Mouse (Mus musculus): ENCODE measurements around the gene Sp6.

Gene Sp6

DNA sequence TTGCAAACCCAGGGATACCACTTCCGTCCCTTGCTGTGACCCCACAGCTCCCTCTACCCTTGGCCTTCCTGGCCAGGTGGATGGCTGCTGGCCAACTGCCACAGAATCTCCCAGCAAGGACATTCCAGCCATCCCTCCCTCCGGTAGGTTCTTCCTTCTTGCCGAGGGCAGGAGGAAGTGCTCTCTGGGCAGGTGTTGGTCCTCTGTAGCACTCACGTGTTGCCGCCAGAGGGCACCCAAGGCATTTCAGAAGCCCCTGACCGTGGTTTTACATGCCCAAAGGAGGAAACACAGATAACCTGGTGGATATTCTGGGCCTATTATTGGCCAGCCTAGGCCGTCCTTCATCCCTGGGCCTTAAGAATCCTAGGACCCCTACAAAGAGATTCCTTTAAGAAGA is 30.8 kb upstream of the Sp6 start:
- peak; percentile 74 for DNase-seq (ENCODE audit: low read depth, low spot score)

DNA sequence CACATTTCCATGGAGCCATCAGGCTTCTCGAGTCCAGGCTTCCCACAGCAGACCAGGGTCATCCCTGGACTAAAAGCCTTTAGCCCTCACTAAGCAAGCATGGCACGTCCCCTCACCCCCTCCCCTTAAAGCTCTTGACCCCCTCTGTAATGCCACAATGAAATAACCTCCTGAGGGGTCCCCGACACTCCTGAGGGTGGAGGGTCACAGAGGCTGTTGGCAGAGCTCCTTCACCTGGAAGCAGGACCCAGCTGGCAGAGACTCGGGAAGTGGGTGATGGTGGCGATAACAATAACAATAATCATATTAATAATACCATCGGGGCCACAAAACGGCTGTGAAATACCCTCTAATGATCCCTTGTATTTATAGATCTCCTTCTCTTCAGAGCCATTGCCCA is 30.3 kb upstream of the Sp6 start, which contains the start of gene Sp2:
Sp2 (minus strand) TSS at position 101 of the 400 bp plus-strand sequence.
- DNase-seq (ENCODE audit: low read depth, low spot score): no peak

DNA sequence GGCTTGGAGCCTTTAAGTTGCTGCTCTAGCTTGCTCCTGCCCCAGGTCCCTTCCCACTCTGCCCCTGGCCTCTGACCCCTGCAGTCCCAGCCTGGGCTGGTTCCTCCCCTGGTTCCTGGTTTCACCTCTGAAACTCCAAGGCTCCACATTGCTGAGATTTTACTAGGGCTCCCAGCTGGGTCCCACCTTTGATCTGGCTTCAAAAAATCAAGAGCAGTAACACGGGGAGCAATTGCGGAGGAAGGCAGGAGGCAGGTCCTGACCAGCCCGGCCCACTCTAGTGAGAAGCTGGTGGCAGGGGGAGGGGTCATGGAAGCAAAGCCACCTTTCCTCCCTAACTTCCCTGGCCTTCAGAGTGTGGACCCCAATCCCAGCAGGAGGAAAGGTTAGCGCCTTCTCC is 28.3 kb upstream of the Sp6 start:
- DNase-seq (ENCODE audit: low read depth, low spot score): no peak

DNA sequence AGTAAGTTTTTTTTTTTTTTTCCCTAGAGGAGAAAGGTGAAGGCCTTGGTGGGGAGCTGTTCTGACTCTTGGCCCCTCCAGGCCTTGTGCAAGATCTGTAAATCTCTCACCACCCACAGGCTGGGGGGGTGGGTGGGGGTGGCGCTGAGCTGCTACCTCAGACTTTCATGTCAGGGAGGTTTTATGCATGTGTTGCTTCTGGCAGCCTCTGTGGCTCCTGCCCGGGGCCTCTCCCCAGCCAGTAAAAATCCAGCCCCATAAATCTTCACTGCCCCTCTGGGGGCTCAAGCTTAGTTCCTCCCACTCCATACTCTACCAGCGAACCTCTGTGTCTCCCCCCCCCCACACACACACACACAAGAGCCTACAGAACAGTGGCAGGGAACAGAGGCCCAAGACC is 26.7 kb upstream of the Sp6 start:
- no peak for DNase-seq (ENCODE audit: low read depth, low spot score)

DNA sequence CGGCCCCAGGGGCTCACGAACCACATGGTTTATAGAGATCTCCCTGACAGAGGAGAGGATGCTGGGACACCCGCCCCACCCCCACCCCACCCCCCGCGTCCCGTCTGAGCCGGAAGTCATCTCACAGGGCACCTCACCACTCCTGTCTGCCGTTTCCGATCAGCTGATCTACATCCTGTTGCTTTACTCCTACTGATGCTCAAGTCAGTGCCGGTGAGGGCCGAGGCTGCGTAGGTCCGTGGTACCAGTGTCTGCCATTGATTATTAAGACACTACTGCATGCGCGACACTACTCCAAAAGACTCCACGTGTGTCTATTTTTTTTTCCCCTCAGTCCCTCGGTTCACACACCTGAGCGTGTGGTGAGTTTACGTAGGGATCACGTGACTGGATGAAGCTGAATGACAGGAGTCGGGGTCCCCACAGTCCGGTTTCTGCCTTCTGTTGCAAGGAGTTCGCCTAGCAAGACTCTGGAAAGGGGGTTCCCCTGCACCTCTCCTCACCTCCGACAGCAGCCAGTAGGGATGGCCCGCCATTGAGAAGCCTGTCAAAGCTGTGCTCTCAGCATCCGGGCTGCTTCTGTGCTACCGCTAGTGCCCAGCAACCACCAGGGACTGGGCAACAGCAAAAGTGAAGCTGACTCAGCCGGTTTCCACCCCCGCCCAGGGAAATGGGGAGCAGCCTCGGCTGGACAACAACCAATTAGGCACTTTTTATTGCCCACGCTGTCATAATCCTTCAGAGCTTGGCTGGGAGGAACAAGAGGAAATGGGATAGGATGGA is 25.1 kb upstream of the Sp6 start:
- DNase-seq (ENCODE audit: low read depth, low spot score): no peak

DNA sequence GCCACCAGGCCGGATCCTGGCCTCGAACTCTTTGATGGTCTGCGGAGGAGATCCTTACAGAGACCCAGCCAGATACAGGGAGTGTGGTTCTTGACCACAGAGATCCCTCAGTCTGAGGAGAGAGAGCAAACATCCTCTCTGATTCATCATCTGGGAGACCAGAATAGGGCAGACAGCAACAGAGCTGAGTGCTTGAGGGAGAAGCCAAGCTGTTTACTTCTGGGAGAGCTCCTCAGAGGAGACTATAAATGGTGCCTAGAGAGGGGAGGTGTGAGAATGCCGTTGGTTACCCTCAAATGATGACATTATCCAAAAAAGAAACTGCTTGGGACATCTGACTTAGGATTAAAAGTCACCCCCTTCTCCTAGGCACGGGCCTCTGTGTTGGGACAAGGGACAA is 21.7 kb upstream of the Sp6 start:
- no peak for DNase-seq (ENCODE audit: low read depth, low spot score)

DNA sequence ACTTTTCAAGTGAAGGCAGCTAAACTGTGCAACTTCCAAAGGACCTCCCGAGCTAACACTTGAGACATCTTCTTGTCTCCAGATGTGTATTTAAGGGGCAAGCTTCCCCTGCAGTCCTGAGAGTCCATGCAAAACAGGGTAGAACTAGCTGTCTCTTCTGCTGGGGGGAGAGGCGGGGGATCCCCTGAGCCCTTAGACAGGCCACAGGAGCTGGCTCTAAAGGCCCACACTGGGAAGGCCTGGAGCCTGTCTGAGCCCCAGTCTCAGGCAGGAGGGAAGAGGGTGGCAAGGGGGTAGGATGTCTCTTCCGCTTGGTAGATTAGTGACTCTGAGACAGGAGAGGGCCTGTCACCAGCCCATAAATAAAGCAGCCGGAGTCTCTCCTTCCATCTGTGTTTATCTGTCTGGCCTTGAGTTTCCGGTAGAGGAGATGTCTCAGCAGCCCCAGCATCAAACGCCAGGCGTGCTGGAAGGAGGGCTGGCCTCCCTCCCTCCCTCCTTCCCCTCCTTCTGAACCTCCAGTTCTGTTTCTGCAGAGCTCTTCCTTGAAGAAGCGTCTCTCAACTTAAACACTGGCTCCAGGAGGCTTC is 20.4 kb upstream of the Sp6 start:
- no peak for DNase-seq (ENCODE audit: low read depth, low spot score)

DNA sequence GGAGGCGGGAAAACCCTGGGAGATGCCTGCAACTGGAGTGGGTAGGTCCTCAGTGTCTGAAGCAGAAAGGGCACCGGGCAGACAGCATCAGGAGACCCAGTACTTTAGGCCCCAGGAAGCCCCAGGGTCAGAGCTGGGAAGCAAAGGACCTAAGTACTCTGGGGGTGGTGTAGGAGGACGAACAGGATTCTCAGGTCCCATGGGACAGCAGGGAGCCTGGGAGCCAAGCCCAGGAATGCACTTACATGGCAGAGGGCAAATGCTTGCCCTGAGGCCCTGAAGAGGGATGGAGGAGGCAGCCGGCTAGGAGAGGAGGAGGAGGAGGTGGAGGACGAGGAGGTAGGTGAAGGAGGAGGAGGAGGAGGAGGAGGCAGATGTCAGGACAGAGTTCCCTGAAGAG is 18.2 kb upstream of the Sp6 start:
- DNase-seq (ENCODE audit: low read depth, low spot score): no peak

DNA sequence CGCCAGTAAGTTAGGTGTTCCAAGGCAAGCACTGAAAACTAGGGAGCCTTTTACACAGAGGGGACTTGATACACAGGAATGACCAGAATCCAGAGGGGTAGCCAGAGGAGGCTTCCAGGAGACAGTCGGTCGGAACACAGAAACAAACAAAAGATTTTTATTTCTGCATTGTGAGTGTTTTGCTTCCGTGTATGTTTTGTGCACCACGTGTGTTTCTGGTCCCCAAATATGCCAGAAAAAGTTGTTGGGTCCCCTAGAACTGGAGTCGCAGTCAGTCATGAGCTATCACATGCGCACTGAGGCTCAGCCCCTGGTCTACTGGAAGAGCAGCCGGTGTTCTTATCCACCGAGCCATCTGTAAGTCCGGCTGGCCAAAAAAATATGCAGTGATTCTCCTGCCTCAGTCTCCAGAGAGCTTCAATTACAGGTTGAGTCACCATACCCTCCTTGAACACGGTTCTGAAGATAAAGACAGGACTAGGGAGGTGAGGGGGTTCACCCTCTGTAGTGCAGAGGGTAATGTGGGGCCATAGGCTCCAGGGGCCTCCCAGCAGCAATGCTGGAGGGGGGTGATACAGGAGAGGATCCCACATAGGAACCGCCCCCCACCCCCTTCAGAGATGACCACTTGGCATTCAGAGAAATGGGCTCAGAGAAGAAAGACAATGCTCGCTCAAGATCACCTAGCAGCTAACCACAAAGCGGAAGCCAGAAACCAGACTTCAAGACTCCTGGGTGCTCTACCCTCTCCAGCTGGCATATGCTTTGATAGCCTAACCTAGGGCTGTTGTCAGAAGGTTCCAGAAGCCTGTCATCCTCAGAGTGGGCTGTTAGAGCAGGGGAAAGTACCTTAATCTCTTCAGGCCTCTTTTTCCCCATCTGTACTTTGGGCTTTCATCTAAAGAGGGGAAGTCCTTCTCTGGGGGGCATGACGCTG is 17.1 kb upstream of the Sp6 start:
- DNase-seq (ENCODE audit: low read depth, low spot score): no peak

DNA sequence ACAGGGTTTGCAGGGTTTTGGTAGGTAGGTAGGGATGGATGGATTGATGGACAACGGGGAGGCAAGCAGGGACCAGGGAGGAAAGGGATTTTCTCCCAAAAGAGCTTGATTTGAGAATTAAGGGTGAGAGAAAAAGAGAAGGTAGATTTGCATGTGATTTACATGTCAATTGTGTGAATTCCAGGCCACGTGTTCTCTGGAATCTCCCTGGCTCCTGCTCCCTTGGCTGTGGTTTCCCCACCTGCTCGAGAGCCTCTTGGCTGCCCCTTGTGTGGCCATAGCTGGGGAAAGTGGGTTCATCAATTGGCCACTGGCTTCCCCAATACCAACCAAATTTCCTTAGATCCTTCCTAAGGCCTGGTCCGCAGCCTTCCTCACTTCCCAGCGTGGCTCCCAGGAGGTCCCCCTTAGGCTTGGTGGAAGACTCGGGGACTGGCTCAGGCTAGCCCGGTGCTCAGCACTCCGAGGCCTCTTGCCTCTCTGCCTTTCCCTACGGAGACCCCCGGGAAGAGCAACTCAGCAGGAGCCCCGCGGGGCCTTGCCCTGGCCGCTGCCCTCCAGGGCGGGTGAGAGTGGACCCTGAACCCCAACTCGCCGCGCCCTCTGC is 16.3 kb upstream of the Sp6 start:
- no peak for DNase-seq (ENCODE audit: low read depth, low spot score)

DNA sequence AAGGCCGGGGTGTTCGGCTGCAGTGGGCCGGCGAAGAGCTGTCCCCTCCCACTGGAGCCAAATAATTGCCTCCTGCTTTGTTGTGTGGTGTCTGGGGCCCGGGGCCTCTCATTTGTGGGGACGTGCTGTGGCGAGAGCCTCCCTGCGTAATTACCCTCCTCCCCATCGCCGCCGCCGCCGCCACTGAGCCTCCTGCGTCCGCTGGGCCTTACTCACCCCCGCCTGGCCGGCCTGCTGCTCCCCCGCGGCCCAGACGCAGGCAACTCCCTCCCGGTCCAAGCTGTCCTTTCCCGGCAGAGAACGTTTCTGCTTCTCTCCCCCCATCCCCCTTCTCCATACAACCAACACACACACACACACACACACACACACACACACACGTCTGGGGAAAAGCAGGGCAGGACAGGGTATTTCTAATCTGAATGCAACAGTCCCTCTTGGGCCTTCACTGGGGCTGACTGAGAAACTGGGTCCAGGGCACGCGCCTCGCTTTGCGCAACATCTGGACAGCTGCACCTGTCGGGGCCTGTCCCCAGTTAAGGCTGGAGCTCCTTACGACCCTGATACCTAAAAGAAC is 15.7 kb upstream of the Sp6 start:
- DNase-seq (ENCODE audit: low read depth, low spot score): no peak

DNA sequence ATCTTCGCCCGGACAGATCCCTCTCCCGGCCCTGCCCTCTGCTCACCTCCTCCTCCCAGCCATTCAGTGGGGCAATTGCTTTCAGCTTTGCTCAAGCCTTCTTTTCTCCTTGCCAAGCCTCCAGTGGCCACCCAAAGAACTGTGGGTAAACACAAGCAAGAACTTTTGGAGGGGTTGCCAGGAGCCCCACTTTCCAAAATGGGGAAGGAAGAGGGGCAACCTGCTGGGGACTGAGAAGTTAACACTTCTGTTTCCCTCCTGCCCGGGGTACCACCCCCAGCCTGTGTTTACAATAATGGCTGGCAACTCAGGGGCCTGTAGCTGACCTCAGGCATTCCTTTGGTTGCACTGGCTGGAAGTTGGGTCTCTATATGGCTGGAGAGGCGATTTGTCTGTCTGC is 10.0 kb upstream of the Sp6 start:
- DNase-seq (ENCODE audit: low read depth, low spot score): no peak

DNA sequence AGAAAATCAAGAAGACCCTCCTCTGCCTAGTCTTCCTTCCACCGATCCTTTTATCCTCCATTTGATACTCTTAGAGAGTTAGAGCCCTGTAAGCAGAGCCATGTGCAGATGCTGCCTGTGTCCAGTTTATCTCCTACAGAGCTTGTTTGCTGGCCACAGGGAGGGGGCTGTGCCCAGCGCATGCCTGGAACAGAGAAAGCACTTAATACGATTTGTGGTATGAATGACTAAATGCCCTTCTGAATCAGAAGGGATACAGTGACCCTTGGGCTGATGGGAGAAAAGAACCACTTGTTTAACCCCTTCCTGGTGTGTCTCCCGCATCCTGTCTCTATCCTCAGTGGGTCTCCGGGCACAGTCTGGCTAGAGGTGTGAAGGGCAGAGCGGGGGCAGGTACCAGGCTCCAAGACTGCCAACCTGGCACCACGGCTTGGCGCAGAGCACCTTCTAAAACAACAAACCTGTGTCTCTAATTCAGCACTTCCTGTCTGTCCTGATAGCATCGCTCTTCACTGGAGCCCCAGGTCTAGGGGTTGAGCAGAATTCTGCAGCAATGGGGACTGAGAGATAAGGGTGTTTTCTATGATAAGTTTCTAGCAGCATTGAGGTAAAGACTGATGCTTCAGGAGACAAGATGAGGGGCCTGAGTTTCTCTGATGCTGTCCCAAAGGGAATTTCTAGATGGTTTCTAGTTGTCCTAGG is 6.0 kb upstream of the Sp6 start:
- DNase-seq (ENCODE audit: low read depth, low spot score): no peak

DNA sequence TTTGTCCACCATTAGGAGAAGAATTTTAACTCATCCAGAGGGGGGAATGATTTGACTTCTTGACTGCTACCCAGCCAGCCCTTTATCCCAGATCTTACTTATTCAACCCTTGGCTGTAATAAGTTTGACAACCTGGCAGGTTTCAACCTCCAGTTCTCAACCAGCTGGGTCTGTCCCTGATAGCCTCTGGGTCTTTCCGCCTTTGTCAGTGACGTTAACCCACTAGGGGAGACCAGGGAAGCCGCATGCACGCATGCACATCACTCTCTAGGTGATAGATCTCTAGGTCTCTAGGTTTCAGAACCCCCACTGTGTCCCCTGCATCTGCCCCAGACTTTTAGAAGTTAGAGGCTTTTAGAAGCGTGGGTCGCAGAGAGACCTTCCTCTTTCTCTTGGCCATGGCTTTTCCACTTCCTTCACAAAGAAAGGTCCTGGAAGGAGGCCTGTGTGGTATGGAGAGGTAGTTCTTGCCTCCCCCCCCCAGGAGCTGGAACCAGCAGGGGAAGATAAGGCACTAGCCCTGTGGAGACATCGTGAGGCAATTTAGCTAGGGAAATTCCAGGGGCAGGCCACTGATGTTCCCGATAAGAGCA is 3.9 kb upstream of the Sp6 start:
- DNase-seq (ENCODE audit: low read depth, low spot score): no peak

DNA sequence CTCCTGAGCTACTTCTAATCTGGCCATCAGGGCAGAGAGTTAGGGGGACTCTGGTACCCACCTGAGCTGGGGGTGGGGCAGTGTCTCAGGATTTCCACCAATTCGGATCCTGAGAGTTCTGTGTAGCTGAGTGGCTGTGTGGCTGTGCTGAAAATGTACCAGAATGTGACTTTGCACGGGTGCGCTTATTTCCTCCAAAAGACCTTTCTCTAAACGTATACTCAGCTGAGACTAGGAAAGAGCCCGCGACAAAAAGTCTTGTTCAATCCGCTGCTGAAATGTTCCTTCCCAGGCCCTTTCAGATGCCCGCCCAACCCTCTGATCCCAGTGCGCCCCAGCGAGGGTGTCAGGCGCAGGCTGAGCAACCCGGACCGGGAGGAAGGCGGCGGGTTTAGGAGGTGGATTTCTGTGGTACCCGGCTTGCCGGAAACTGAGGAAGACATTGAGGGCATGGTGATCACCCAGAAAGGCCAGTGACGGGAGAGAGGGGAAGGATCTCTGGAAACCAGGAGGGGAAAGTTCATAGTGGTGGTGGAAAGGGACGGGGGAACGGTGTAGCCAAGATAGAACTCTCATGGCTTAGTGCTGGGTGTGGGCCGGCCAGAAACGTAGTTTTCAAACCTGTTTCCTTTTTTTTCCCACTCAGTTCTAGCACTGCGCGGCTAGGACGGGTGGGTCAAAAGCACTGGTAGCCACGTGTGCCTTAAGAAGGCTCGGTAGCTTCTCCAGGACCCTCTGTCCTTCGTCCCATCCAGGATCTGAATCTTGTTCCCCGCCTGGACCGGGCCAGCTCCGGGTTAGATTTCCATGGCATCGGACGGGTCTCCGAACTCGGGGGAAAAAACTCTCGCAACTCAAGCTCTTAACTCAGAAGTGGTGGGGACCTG is 4.7 kb downstream of the Sp6 start:
- no peak for DNase-seq (ENCODE audit: low read depth, low spot score)

DNA sequence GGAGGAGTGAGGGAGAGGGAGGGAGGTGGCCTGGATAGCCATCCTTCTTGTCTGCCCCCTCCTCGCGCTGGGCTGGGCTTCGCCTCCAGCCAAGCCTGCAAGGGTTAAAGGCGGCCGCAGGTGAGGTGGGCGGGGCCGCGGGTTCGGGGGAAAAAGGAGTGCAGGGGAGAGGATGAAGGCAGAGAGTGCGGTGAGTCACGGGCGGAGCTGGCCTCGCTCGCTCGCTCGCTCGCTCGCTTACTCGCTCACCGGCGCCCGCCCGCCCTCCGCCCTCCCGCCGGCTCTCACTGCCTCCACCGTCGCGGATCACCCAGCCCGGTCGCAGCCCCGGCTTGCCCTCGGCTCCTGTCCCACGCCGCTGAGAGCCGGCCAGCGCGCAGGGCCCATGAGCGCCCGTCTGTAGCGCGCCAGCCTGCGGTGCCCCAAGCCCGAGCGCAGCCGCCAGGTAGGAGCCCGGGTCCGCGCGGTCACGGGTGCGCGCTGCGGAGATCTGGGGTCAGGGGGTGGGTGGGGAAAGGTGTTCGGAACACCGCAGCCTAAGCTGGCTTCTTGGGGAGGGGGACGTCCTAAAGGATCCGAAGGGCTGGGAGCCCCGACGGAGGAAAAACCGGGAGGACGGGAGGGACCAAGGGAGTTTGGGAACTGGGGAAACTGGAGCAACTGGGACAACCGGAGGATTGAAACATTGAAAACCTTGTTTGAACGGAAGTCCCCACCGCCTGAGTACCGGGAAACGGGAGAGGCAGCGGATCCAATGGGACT is 5.6 kb downstream of the Sp6 start:
- no peak for DNase-seq (ENCODE audit: low read depth, low spot score)

DNA sequence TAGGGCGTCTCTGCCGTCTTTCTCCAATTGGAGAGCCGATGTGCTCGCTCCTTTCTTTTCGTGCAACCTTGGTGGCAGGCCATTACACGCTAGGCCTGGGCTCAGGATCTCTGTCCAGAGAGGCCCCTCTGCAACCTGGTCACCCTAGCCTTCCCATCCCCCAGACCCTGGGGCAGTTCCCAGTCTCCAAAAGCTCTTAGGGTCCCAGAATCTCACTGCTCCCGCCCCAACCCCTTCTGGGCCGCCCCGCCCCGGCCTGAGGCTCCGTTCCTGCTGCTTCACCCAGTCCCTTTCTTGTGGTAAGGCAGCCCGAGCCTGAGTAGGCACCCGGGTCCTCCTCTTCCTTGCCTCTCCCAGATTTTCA is 6.1 kb downstream of the Sp6 start:
- DNase-seq (ENCODE audit: low read depth, low spot score): no peak

DNA sequence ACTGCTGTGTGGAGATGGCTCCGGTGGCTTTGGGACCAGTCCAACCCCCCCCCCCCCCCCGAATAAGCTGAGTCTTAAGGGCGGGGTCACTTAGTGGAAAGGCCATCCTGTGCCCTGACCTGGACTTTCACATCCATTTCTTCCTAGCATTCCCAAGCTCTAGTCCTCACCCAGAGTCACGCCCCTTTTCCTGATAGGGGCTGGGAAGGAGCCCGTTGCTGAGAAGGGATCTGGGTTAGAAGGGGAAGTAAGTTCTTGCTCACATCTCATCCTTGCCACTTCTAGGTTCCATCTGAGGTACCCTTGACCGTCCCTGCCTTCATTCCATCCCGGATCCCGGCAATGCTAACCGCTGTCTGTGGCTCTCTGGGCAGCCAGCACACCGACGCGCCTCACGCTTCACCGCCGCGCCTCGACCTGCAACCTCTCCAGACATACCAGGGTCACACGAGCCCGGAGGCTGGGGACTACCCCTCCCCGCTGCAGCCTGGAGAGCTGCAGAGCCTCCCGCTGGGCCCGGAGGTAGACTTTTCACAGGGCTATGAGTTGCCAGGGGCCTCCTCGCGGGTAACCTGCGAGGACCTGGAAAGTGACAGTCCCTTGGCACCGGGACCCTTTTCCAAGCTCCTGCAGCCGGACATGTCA is 8.0 kb downstream of the Sp6 start:
- no peak for DNase-seq (ENCODE audit: low read depth, low spot score)
